Mouse (Mus musculus): Measurements from ENCODE around the gene Zc3hav1.
"Not testable (repeated sequence)": the region's sequence is repeated elsewhere in the genome, so short reads cannot be mapped to it uniquely, and the experiment has no call there.

Gene Zc3hav1

DNA sequence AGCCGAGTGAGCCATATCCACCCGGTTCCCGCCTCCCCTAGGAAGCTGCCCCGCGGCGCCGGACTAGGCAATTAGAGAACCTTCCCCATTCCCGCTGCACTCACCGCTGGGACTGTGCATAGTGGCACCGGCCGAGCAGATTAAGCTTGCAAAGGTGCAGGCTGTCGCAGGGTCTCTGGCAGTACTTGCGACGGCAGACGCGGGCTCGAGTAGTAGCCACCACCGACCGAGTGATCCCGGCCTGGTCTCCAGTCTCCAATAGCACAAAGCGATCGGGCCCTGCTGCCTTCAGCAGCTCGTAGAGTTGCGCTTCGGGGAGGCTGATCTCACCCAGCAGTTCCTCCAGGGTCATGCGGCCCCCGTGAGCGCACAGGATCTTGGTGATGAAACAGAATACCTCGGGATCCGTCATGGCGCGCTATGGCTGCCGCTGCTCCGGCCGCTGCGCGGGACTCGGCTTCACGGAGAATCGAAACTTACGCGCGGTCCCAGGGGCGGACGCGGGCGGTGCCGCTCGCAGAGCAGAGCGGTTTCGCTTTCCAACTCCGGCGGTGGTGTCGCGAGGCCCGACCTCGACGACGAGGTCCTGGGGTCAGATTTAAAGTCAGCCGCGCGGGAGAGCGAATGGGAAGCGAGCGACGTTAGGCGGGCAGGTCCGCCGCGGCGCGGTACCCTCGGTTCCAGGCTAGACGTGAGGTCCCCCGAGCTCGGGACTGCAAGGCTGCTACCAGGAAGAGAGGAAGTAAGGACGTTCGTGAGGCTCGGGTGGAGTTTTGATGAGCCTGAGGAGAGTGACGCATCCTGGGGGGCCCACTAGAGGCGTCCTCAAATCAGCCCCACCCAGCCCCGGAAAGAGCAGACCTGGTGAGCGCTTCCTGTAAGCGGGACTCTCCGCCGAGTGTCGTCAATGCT is at the start of gene Zc3hav1:
Gene Zc3hav1 (minus strand): TSS at position 793 of the 912 bp plus-strand sequence.
- DNase-seq (ENCODE audit: low read depth), result peak; percentile 89

DNA sequence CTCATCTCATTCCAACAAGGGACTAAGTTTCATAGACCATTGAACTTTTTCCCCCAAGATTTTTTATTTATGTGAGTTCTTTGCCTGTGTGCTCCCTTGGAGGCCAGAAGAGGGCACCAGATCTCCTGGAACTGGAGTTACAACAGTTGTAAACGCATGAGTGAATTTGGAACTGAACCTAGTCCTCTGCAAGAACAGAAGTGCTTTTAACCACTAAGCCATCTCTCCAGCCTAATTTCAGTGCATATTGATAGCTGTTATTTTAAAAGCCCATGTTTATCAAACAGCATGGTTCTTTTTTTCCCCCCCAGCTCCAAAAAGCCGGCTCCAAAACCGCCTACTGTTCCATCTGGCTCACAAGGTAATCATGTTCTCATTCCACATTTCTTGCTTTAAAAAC is 35.3 kb upstream of the Zc3hav1 start:
- DNase-seq (ENCODE audit: low read depth), result peak; percentile 26

DNA sequence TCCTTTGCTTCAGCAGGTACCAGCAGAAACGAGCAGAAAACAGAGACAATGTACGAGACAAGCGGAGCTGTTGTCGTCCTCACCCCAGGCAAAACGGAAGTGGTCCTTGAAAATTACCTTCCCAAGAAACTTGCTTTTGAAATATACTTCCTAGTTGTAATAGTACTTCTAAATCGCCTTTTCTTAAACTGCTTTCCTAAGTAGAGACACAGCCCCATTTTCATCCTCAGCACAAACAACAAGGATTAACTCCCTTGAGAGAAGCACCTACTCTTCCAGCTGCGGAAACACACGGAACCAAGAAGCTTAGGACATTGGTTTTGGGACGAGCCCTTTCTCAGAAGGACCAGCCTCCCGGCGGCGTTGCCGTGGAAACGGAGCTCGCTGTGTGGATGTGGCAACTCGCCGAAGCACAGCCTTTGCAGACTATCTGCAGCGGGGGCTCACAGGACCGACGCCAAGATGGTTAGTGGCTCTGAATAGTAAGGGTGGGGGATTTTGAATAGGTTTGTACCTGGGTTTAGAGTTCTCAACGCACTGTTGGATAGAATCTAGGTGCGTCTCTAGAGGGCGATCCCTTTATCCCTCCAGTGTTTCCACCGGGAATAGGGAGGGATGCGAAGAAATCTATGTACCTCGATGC is 26.8 kb upstream of the Zc3hav1 start, which contains the start of gene Ttc26:
Gene Ttc26 (plus strand): TSS at position 341 of the 643 bp plus-strand sequence.
- peak; percentile 85 for DNase-seq (ENCODE audit: low read depth)

DNA sequence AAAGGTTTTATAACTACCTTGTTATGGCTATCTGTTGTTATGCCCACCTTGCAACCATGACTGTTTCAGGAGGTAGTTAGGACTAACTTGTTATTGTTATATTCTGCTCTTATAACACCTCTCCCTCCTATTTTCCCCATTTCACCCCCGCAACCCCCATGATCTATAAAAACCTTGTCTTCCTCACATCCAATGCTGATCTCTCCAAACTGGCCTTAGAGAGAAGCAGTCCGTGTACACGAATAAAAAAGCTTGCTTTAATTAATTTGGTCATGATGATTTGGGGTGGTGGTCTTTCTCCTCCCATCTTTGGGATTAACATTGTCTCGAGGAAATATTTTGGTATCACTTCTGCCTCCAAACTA is 26.3 kb upstream of the Zc3hav1 start:
- no peak for DNase-seq (ENCODE audit: low read depth)

DNA sequence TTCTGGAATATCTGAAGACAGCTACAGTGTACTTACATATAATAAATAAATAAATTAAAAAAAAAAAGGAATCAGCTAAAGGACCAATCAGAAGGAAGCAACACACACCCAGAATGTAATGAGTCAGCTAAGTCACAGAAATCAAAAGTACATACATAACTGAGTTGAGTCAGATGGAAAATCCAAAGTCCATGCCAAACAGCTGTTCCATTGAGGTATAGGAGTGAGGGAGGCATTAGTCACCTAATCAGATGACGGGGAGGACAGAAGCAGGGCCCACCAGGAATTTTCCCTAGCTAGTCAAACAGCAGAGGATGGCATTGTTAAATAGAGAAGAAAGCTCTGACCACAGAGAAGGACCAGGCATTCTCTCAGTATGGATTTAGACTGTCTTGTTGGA is 19.9 kb upstream of the Zc3hav1 start:
- no peak for DNase-seq (ENCODE audit: low read depth)

DNA sequence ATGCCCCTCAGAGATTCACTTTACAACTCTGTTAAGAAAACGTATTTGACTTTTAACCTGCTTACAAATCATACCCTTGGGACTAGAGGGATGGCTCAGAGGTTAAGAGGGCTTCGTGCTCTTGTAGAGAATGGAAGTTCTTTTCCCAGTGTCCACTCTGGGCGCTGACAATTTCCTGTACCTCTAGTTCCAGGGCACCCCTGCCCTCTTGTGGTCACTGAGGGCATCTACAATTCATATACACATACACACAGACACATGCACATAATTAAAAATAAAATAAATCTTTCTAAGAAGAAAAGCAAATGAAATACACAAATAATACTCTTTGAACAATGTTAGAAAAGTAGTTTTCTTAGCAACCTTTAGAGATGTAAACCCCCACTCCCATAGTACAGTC is 15.5 kb upstream of the Zc3hav1 start:
- no peak for DNase-seq (ENCODE audit: low read depth)

DNA sequence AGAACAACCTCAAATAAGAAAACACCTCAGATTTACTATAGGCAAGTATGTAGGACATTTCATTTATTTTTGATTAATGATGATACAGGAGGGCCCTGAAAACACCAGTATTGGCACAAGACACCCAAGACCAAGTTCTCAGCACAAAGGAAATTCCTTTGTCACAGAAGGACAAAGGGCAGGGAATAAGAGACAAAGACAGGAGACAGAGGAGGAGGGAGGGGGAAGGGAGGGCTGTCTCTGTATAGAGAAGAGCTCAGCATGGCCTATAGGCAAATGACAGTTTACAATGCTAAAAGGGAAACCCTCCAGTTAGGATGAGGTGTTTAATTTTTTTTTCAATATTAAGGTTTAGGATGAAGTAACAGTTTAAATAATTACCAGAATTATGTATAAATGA is 9.7 kb upstream of the Zc3hav1 start:
- DNase-seq (ENCODE audit: low read depth), result no peak

DNA sequence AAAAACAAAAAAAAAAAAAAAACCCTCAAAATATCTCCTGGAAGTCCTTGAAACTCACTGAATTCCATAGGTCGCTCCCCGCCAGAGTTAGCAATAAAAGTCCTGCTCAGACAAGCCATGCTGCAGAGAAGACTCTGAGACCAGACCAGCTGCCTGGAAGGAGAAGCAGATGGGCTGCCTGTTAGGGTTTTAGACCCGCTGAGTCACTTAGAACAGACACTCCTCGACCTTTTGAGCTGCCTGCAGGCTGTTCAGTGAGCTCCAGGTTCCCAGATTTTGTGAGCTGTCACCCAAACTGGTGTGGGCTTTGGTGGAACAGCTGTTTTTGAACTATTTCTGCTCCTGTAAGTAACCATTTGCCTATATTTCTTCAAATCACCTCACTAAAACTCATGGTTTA is 9.0 kb upstream of the Zc3hav1 start:
- no peak for DNase-seq (ENCODE audit: low read depth)

DNA sequence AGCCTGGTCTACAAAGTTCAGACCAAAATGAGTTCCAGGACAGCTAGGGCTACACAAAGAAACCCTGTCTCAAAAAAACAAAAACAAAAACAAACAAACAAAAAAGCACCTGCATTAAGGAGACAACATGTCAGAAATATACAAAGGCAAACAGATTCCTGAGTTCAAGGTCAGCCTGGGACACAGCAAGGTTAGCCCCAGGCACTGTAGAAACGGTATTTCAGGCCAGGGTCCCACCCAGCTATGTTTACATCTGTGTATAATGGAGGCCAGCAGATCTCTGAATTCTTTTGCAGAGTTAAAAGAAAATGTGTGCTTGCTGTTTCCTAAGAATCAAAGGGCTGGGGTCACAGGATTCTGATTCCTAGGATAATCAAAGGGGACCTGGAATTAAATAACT is 7.5 kb upstream of the Zc3hav1 start:
- no peak for DNase-seq (ENCODE audit: low read depth)

DNA sequence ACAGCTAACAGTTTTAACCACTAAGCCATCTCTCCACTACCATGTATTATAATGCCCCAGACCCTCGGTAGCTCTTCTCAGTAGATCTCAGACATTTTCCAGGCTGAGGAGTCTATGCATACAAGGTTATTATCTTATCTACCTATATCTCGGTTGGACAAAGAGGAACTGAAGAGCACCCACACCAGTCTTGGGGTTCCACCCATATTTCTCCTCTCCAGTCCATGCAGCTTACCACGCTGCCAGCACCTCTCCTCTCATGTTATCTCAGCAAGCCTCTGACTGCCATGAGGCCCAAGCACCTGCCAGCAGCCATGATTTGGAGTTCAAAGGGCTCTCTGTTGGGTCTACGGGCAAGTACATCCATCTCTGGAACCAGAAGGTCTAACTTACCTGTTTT is 6.7 kb upstream of the Zc3hav1 start:
- no peak for DNase-seq (ENCODE audit: low read depth)

DNA sequence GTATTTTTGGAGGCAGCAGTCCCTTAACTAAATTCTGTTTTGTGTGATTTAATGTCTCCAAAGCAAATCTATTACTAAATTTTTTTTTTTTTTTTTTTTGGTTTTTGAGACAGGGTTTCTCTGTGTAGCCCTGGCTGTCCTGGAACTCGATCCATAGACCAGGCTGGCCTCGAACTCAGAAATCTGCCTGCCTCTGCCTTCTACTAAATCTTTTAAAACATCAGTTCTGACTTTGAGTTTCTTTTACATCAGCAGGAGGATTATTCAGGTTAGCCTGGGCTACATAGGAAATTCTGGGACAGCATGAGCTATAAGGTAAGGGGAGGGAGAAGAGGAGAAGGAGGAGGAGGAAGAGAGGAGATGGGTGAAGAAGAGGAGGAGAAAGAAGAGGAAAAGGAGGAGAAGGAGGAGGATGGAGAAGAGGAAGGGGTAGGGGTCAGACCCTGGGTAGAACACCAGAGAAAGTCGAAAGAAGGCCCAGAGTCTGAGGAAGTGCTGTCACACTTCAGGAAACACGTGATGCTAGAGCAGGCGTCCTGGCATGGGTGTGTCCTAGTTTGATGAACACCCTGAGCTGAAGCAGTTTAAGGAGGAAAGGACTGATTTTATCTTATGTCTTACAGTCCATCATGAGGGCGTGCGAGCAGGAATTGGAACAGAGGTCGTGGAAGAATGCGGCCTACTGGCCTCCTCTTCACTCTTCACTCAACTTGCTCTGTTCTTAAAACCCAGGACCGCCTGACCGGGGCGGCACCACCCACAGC is 5.5 kb upstream of the Zc3hav1 start:
- no peak for DNase-seq (ENCODE audit: low read depth)

DNA sequence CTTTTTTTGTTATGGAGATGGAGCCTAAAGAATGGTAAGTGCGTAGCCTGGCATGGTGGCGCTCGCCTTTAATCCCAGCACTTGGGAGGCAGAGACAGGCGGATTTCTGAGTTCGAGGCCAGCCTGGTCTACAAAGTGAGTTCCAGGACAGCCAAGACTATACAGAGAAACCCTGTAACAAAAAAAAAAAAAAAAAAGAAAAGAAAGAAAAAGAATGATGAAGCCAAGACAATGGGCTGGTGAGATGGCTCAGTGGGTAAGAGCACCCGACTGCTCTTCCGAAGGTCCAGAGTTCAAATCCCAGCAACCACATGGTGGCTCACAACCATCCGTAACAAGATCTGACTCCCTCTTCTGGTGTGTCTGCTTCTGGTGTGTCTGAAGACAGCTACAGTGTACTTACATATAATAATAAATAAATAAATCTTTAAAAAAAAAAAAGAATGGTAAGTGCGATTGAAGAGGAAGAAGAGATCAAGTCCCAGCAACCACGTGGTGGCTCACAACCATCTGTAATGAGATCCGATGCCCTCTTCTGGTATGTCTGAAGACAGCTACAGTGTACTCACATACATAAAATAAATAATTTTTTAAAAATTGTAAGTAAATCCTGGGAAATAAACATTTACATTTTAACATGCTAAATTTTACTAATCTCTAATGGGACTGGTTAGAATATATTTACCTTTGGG is 4.8 kb upstream of the Zc3hav1 start:
- DNase-seq (ENCODE audit: low read depth), result not testable (repeated sequence)

DNA sequence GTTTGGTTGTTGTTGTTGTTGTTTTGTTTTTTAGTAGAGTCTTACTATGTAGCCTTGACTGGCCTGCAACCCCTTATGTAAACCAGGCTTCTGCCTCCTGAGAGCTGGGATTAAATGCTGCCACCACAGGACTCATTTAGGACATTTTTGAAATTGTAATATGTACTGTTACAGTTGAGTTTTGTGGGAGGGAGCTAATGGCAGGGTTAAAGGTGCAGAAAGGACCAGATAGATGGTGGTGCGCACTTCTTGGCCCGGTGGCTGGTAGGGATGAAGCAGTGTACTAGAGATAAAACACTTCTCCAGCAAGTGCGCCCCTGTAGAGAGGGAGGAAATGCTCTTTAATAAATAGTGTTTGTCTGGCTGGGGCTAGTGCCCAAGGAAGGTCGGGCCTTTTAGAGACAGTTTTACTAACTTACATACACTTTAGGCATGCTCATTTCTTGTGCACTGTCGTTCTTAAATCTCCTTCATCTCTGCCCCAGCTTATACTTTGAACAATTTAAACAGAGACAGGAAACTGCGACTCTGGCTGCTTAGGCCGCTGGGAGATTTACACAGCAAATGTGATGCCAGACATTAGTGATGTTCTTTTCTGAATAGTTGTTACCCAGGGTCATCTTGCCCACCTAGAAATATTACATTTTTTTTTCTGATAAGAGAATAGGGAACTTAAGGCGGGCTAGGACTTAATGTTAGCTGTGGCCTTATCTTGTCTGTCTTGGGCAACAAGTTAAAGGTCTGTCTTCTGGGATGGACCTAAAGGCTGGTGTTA is 4.0 kb upstream of the Zc3hav1 start:
- DNase-seq (ENCODE audit: low read depth), result no peak

DNA sequence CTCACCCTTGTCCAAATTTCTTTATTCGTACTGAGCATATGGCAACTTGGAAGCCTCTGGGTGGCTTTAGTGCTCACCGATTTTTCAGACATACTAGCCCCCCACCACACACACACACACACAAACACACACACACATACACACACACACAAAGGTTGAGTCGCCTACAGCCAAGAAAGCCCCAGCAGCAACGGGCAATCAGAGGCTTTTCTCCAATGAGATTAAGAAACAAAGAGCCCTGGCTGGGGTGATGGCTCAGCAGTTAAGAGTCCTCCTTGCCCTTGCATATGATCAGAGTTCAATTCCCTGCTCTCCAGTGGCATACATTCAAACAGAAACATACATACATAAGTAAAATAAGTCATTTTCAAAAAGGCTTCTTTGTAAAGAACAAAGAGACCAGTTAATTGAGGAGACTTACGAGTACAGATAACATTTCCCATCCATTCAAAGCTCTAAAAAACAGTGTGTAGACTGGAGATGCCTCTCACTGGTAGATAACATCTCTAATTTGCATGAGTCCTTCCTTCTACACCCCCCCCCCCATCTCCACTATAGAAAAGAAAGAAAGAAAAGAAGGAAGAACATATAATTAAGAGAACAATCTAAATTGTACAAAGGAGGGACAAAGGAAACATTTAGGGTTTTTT is 3.3 kb upstream of the Zc3hav1 start:
- DNase-seq (ENCODE audit: low read depth), result no peak

DNA sequence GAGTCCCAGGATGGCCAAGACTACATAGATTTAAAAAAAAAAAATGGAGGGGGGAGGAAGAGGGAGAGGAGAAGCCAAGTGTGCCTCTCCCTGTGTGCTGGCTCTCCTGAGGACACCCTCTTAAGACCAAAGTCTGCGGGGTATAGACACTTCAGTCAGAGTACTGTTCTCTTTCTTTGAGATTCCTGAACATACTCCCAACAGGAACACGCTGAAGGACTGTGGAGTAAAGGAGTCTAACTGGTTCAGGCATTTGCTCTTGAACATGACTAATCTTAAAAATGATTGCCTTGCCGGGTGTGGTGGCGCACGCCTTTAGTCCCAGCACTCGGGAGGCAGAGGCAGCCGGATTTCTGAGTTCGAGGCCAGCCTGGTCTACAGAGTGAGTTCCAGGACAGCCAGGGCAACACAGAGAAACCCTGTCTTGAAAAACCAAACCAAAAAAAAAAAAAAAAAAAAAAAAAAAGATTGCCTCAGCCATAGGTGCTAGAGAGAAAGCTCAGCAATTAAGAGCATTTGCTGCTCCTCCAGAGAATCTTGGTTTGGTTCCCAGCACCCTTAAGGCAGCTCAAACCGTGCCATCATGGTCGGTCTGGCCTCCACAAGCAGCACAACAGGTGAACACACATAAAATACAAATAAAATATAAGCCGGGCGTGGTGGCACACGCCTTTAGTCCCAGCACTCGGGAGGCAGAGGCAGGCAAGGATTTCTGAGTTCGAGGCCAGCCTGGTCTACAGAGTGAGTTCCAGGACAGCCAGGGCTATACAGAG is 2.4 kb upstream of the Zc3hav1 start:
- not testable (repeated sequence) for DNase-seq (ENCODE audit: low read depth)

DNA sequence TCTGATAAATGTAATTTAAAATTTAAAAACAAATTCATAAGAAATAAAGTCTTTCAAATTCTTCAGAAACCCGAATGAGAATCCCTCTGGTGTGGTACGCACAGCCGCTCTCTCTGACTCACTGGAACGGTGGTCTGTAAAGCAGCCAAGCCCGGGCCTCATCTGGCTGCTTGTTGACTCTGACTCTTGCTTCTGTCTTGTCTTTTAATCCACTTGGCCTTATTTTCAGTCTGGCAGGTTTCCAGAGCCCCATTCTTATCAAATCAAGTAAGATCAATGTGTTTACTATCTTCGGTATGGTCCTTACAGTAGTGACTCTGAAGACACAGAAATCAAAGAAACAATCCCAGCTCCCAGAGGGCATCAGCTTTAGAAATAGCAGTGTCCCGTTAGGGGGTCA is 1.5 kb upstream of the Zc3hav1 start:
- DNase-seq (ENCODE audit: low read depth), result no peak

DNA sequence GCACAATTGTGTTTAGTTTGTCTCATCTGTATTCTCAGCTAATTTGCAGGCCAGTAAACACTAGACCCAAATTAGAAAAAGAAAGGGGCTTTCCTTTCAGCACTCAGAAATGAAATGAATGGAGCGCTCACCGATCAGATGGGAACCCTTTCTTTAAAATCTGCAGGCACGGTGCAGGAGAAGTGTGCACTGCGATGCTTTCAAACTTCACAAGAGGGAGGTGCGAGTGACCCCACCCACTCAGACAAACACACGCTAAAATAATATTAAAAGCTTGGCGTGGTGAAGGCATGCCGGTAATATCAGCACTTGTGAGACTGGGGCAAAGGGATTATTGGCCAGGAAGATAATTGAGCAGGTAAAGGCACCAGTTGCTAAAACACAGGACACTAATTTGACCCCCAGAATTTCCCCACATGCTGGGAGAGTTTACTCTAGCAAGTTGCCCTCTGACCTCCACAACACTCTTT is 986 bp upstream of the Zc3hav1 start:
- no peak for DNase-seq (ENCODE audit: low read depth)

DNA sequence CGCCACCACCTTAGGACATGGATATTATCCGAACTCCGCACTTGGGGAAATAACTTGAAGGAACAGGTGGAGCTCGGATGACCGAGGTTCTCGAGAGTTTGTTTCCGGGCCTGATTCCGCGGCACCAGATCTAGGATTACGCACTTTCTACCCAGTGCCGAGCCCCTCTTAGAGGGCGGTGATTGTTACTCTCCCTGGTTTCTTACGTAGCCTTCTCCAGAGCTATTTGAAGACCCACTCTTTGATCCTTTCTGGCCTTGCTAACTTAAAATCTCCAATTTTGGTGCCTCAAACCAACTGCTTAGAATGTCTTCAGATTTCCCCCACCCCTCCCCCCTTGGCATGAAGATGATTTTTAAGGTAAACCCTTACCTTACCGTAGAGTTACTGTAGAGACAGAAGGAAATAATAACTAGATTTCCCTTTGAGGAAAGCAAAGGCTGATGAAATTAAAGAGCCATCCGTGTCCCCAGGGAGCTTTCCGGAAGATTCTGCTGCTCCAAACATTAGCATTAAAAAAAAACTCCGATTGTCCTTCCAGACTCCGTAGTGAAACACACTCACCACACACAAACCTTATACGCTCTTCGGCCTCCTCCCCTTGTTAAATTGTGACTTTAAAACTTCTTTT is 435 bp upstream of the Zc3hav1 start:
- no peak for DNase-seq (ENCODE audit: low read depth)

DNA sequence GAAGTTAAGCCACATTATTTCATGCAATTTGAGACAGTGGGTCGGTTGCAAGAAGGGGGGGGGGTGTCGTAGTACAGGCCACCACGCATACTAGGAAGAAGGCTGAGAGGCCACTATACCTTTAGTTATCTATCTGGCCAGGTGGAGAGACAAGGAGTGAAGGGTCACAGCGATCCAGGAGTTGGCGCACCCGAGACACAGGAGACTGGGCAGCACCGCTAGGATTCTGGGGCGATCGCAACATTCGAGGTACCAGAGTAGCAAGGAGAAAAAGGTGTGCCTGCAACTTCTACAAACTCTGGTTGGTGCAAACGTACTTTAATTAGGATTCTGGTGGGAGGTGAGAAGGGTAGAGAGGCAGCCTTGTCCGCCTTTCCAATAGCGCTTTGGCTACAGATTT is 1.2 kb downstream of the Zc3hav1 start:
- DNase-seq (ENCODE audit: low read depth), result no peak

All from c-Kit-positive CD71-negative TER-119-negative erythroid progenitor cells, embryonic 14.5 days (primary cell).